Mouse (Mus musculus) lung, adult 2 months (tissue): ENCODE measurements around the gene Abcb5. TPM values are rescaled to one million over a fixed set of nuclear protein-coding genes. Genes with fewer than 3 reads are reported as not detected.
"Not testable (repeated sequence)": the region's sequence is repeated elsewhere in the genome, so short reads cannot be mapped to it uniquely, and the experiment has no call there.

Source experiments
- DNase-seq: peaks from one replicate; pipeline ENCODE4 v3.0.0; 2022
- H3K4me1 ChIP-seq: fragments of 200-500 bp; 2 replicates; pipeline ENCODE4 v1.6.1; 2011; ENCODE audit warnings: low read length; ENCODE audit not compliant: control insufficient read depth, insufficient read depth
- H3K4me3 ChIP-seq: fragments of 200-500 bp; replicated peaks from 2 replicates; pipeline ENCODE3; 2011; ENCODE audit warnings: low read depth, mild to moderate bottlenecking, control low read depth, low read length; ENCODE audit errors: extremely low read depth
- CTCF ChIP-seq: fragments of 200-500 bp; IDR thresholded peaks from 2 replicates; pipeline ENCODE4 v1.5.1; 2011; ENCODE audit warnings: mild to moderate bottlenecking, low read length, control low read depth; ENCODE audit not compliant: insufficient read depth
- POLR2A ChIP-seq: fragments of 200-500 bp; IDR thresholded peaks from 2 replicates; pipeline ENCODE4 v1.6.1; 2011; ENCODE audit warnings: low read depth, mild to moderate bottlenecking, control low read depth, low read length, borderline replicate concordance; ENCODE audit errors: extremely low read depth
- WGBS: fragments of 180-500 bp; shearing (Covaris S2); methylation state at CpG from one replicate; pipeline ENCODE4 v1.1.7; 2018; 5-methylcytosine and 5-hydroxymethylcytosine counted together
- polyA plus RNA-seq: library from polyadenylated mRNA; depleted of rRNA; stranded (reverse); fragments of >200 nt; gene quantifications from 2 replicates; pipeline ENCODE4 v1.2.3, GENCODE M21; 2012; rRNA removed

Gene Abcb5
- polyA plus RNA-seq: not detected in 2 replicates

GRCm38 (mm10) chr12:118966321-118966720, at the start of gene Abcb5:
Gene Abcb5, minus strand, starts transcription at chr12:118966421.
- Histone ChIP-seq H3K4me3 (no peak within 1 kb of the TSS), H3K4me1 (no peaks in the 10 kb centered on the region)
- TF ChIP-seq POLR2A: no peak
- no peak for TF ChIP-seq CTCF
- no peak for DNase-seq
- WGBS: 69% methylated on average over 4 of the region's 4 CpGs

GRCm38 (mm10) chr12:118999230-118999629, 33.0 kb upstream of the Abcb5 start:
- no peak for TF ChIP-seq CTCF
- 46% methylated on average over 2 of the region's 2 CpGs for whole genome bisulfite sequencing
- Histone ChIP-seq H3K4me1 (no peaks in the 10 kb centered on the region), H3K4me3 (no peak overlapping the region)
- no peak for DNase-seq

- H3K4me1 ChIP-seq: no peaks in the 10 kb centered on the region
- DNase-seq: no peak
- H3K4me3 ChIP-seq: no peak overlapping the region
- TF ChIP-seq CTCF: no peak
- no peak for TF ChIP-seq POLR2A
- 54% methylated on average over 1 of the region's 1 CpGs for WGBS
Measured at GRCm38 (mm10) chr12:118994328-118995166, 28.3 kb upstream of the Abcb5 start.

GRCm38 (mm10) chr12:118984852-118985251, 18.6 kb upstream of the Abcb5 start:
- WGBS: 72% methylated on average over 1 of the region's 1 CpGs
- Histone ChIP-seq H3K4me3 (no peak overlapping the region), H3K4me1 (no peaks in the 10 kb centered on the region)
- DNase-seq: no peak
- TF ChIP-seq POLR2A (no peak), CTCF (no peak)

- Histone ChIP-seq H3K4me1 (no peaks in the 10 kb centered on the region), H3K4me3 (no peak overlapping the region)
- WGBS: 25% methylated on average over 13 of the region's 13 CpGs
- peak; percentile 20 for DNase-seq
- TF ChIP-seq CTCF (no peak), POLR2A (no peak)
Measured at GRCm38 (mm10) chr12:118930386-118931318, 35.6 kb downstream of the Abcb5 start.

GRCm38 (mm10) chr12:118926813-118927281, 39.4 kb downstream of the Abcb5 start:
- WGBS: 19% methylated on average over 13 of the region's 13 CpGs

GRCm38 (mm10) chr12:118923874-118924273, 42.3 kb downstream of the Abcb5 start:
- not testable (repeated sequence) for H3K4me3 ChIP-seq, H3K4me1 ChIP-seq, DNase-seq
- 39% methylated on average over 1 of the region's 1 CpGs for WGBS

More at GRCm38 (mm10) chr12:118926813-118927281, 39.4 kb downstream of the Abcb5 start:
- H3K4me3 ChIP-seq: no peak overlapping the region
- TF ChIP-seq CTCF: peak; percentile 9; the same call in 1 of the 2 replicates
- TF ChIP-seq POLR2A: no peak
- no peaks in the 10 kb centered on the region for H3K4me1 ChIP-seq
- no peak for DNase-seq

GRCm38 (mm10) chr12:118917771-118918170, 48.5 kb downstream of the Abcb5 start:
- H3K4me1 ChIP-seq: no peaks in the 10 kb centered on the region
- no peak overlapping the region for H3K4me3 ChIP-seq
- no peak for DNase-seq
- TF ChIP-seq CTCF: no peak
- no peak for TF ChIP-seq POLR2A
- 80% methylated on average over 1 of the region's 1 CpGs for WGBS

- Histone ChIP-seq H3K4me3 (no peak overlapping the region), H3K4me1 (no peaks in the 10 kb centered on the region)
- DNase-seq: no peak
- no peak for TF ChIP-seq CTCF
- no peak for TF ChIP-seq POLR2A
- 71% methylated on average over 2 of the region's 2 CpGs for WGBS
Measured at GRCm38 (mm10) chr12:118910360-118910759, 55.9 kb downstream of the Abcb5 start.

- Histone ChIP-seq H3K4me1 (no peaks in the 10 kb centered on the region), H3K4me3 (no peak overlapping the region)
- no peak for DNase-seq
- 39% methylated on average over 5 of the region's 5 CpGs for WGBS
- TF ChIP-seq POLR2A (no peak), CTCF (no peak)
Measured at GRCm38 (mm10) chr12:118902249-118902648, 64.0 kb downstream of the Abcb5 start.

GRCm38 (mm10) chr12:118887964-118888363, 78.3 kb downstream of the Abcb5 start:
- DNase-seq: peak; percentile 12
- Histone ChIP-seq H3K4me3 (no peak overlapping the region), H3K4me1 (no peaks in the 10 kb centered on the region)
- TF ChIP-seq CTCF (no peak), POLR2A (no peak)
- WGBS: 66% methylated on average over 2 of the region's 2 CpGs
